Mouse (Mus musculus): Measurements from ENCODE around the gene Col24a1. TPM values are rescaled to one million over a fixed set of nuclear protein-coding genes. Genes with fewer than 3 reads are reported as not detected.

The Col24a1 gene
- polyA plus RNA-seq, 1 experiment from 2014 or later = 2.0 TPM

DNA sequence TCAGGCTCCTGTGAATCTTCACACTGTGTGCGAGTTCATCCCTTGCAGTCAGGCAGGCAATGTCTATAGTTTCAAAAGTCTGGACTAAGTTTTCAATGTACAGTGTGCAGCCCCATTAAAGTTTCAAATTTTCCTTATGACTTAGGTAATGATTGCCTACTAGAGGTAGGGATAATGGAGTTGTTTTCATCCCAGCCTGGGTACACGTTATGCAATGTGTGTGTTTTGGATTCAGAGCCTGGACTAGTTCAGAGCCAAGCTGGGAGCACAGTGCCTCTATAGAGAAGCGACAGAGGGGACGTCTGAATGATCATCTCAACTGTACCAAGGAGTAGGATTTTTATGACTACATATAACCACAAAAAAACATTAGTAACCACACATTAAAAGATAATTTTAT, 267.8 kb downstream of the Col24a1 start:
- peaks cover 7% of the 10 kb centered on the region for H3K4me1 ChIP-seq (replicated peaks)
- H3K36me3 ChIP-seq = no peaks in the 10 kb centered on the region
- no peak overlapping the region for H3K9ac ChIP-seq (replicated peaks)
- H3K9me3 ChIP-seq = peaks cover 16% of the 10 kb centered on the region
- no peaks in the 10 kb centered on the region for H3K27me3 ChIP-seq
- ATAC-seq (ENCODE audit: insufficient number of reproducible peaks, insufficient read depth, low FRiP score, low TSS enrichment, low read depth) = no peak
- no peak overlapping the region for H3K27ac ChIP-seq
- no peak overlapping the region for H3K4me2 ChIP-seq
- 82% methylated on average over 4 of the region's 4 CpGs for WGBS
- H3K4me3 ChIP-seq (replicated peaks) = no peak overlapping the region

DNA sequence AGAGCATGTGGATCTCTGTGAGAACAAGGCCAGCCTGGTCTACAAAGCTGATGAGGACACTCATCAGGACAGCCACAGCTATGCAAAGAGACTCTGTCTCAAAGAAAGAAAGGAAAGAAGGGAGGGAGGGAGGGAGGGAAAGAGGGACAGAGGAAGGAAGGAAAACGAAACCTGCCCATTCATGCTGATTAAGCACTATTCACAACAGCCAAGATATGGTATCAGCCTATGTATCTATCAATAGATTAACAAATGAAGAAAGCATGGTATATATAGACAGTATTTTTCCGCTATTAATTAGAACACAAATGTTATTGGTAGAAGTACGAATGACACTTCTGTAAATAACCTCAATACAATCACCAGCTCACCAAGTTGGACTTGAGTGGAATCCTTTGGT, 282.2 kb downstream of the Col24a1 start:
- peaks cover 17% of the 10 kb centered on the region for H3K36me3 ChIP-seq
- H3K27me3 ChIP-seq = no peaks in the 10 kb centered on the region
- no peak overlapping the region for H3K27ac ChIP-seq
- 77% methylated on average over 3 of the region's 3 CpGs for WGBS
- no peaks in the 10 kb centered on the region for H3K9me3 ChIP-seq
- peaks cover 11% of the 10 kb centered on the region for H3K4me1 ChIP-seq (replicated peaks)
- no peak for ATAC-seq (ENCODE audit: insufficient number of reproducible peaks, insufficient read depth, low FRiP score, low TSS enrichment, low read depth)
- H3K4me3 ChIP-seq (replicated peaks) = no peak overlapping the region
- H3K9ac ChIP-seq (replicated peaks) = no peak overlapping the region
- no peak overlapping the region for H3K4me2 ChIP-seq

DNA sequence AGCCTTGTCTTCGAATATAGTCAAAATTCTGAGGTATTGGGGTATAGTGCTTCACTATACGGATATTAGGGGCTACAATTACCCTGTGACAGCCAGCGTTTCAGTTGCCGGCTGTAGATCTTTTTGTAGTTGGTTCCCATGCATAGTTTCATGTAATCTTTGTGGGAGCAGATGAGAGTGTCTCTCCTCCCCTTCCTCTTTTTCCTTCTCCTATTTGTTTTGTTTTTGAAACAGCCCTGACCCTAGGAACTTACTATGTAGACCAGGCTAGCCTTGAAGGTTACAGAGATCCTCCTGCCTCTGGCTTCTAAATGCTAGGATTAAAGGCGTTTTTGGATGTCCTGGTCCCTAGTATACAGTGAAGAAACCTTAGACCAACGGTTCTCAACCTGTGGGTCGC, 283.1 kb downstream of the Col24a1 start:
- peaks cover 23% of the 10 kb centered on the region for H3K36me3 ChIP-seq
- ATAC-seq (ENCODE audit: insufficient number of reproducible peaks, insufficient read depth, low FRiP score, low TSS enrichment, low read depth) = peak; percentile 11; the same call in 1 of the 2 replicates
- H3K27ac ChIP-seq = no peak overlapping the region
- peaks cover 11% of the 10 kb centered on the region for H3K4me1 ChIP-seq (replicated peaks)
- H3K4me2 ChIP-seq = peak overlapping the region; percentile 90
- H3K4me3 ChIP-seq (replicated peaks) = 0 out of 2 replicates have a peak overlapping the region, but pooled peaks have one; percentile 83
- H3K27me3 ChIP-seq = no peaks in the 10 kb centered on the region
- no peak overlapping the region for H3K9ac ChIP-seq (replicated peaks)
- no peaks in the 10 kb centered on the region for H3K9me3 ChIP-seq
- WGBS = 80% methylated on average over 7 of the region's 7 CpGs

- WGBS = 6% methylated on average over 37 of the region's 37 CpGs
- H3K9me3 ChIP-seq = no peaks in the 10 kb centered on the region
- peak within 1 kb of the TSS; percentile 77 for H3K9ac ChIP-seq (replicated peaks)
- H3K4me1 ChIP-seq (replicated peaks) = peaks cover 11% of the 10 kb centered on the region
- H3K36me3 ChIP-seq = peaks cover 29% of the 10 kb centered on the region
- ATAC-seq (ENCODE audit: insufficient number of reproducible peaks, insufficient read depth, low FRiP score, low TSS enrichment, low read depth) = peak; percentile 84
- H3K4me2 ChIP-seq = peak within 1 kb of the TSS; percentile 90
- no peaks in the 10 kb centered on the region for H3K27me3 ChIP-seq
- H3K4me3 ChIP-seq (replicated peaks) = peak within 1 kb of the TSS; percentile 83
- H3K27ac ChIP-seq = 0 out of 2 replicates have a peak within 1 kb of the TSS, but pooled peaks have one; percentile 50
Measured at GRCm38 (mm10) chr3:145575743-145576481, 283.6 kb downstream of the Col24a1 start, which contains the start of gene Znhit6. Gene Znhit6, plus strand, starts transcription at chr3:145576205.

DNA sequence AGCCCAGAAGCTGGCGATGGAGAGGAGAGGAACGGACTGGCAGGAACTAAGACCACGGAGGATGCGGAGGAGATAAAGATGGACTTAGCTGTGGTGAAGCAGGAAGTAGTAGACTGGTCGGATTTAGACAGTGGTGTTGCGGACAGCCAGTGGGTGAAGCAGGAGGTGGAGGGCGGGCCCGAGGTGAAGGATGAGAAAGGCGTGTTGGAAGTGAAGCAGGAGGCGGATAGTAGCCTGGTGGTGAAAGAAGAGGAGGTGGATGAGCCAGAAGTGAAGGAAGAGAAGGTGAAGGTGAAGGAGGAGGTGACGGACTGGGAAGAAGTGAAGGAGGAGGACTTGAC, 284.2 kb downstream of the Col24a1 start:
- Histone ChIP-seq H3K9me3 (no peaks in the 10 kb centered on the region), H3K27ac (0 out of 2 replicates have a peak overlapping the region, but pooled peaks have one; percentile 50), H3K36me3 (peaks cover 34% of the 10 kb centered on the region), H3K4me2 (peak overlapping the region; percentile 90), H3K9ac (replicated peaks) (peak overlapping the region; percentile 77), H3K4me1 (replicated peaks) (peaks cover 11% of the 10 kb centered on the region), H3K4me3 (replicated peaks) (peak overlapping the region; percentile 83), H3K27me3 (no peaks in the 10 kb centered on the region)
- ATAC-seq (ENCODE audit: insufficient number of reproducible peaks, insufficient read depth, low FRiP score, low TSS enrichment, low read depth) = peak; percentile 45
- under 1% methylated on average over 11 of the region's 11 CpGs for WGBS

DNA sequence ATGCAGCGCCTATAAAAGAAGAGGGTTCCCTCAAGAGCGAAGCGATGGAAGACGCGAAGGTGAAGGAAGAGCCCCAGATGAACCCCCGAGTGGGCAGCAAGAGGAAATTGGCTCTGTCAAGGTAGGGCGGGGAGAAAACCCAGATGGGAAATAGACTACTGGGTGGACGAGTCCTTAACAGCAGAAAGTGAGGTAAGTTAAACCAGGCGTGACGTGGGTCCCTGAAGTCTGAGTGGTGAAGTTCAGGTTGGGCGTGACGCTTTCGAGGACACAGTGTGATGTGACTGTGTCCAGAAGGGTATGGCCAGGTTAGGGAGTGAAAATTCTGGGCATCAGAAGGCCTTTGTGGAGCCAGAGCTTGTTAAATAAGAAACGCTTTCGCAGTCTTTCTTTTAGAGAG, 284.6 kb downstream of the Col24a1 start:
- H3K36me3 ChIP-seq = peaks cover 34% of the 10 kb centered on the region
- H3K9me3 ChIP-seq = no peaks in the 10 kb centered on the region
- peak overlapping the region; percentile 77 for H3K9ac ChIP-seq (replicated peaks)
- H3K4me3 ChIP-seq (replicated peaks) = peak overlapping the region; percentile 83
- peaks cover 11% of the 10 kb centered on the region for H3K4me1 ChIP-seq (replicated peaks)
- 31% methylated on average over 15 of the region's 15 CpGs for WGBS
- H3K4me2 ChIP-seq = peak overlapping the region; percentile 90
- H3K27ac ChIP-seq = no peak overlapping the region
- ATAC-seq (ENCODE audit: insufficient number of reproducible peaks, insufficient read depth, low FRiP score, low TSS enrichment, low read depth) = no peak
- no peaks in the 10 kb centered on the region for H3K27me3 ChIP-seq

DNA sequence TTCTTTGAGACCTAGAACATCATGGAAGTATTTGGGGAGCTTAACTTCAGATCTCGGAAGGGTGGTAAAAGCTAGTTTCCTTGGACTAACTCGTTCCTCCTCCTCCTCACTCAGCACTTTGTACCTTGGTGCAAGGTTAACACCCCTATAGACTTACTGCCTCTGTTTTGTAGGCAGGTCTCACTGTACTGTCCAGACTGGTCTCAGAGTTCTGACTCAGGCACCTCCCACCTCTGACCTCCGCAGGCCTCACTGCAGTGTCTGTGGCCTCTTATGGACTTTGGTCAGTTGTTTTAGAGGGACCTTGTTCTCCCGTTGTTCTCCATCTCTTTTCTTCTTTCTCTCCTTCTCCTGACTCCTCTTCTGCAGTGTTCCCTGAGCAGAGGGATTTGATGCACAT, 290.8 kb downstream of the Col24a1 start:
- no peaks in the 10 kb centered on the region for H3K9me3 ChIP-seq
- peaks cover 78% of the 10 kb centered on the region for H3K36me3 ChIP-seq
- no peak overlapping the region for H3K27ac ChIP-seq
- H3K4me2 ChIP-seq = no peak overlapping the region
- no peak overlapping the region for H3K4me3 ChIP-seq (replicated peaks)
- WGBS = 88% methylated on average over 4 of the region's 4 CpGs
- H3K27me3 ChIP-seq = no peaks in the 10 kb centered on the region
- no peak overlapping the region for H3K9ac ChIP-seq (replicated peaks)
- H3K4me1 ChIP-seq (replicated peaks) = no peaks in the 10 kb centered on the region
- ATAC-seq (ENCODE audit: insufficient number of reproducible peaks, insufficient read depth, low FRiP score, low TSS enrichment, low read depth) = no peak

GRCm38 (mm10) chr3:145583522-145584200, 291.4 kb downstream of the Col24a1 start:
- H3K9me3 ChIP-seq = no peaks in the 10 kb centered on the region
- no peak overlapping the region for H3K4me2 ChIP-seq
- H3K9ac ChIP-seq (replicated peaks) = no peak overlapping the region
- no peaks in the 10 kb centered on the region for H3K27me3 ChIP-seq
- H3K27ac ChIP-seq = no peak overlapping the region
- 72% methylated on average over 3 of the region's 3 CpGs for WGBS
- peaks cover 72% of the 10 kb centered on the region for H3K36me3 ChIP-seq
- no peak overlapping the region for H3K4me3 ChIP-seq (replicated peaks)
- no peak for ATAC-seq (ENCODE audit: insufficient number of reproducible peaks, insufficient read depth, low FRiP score, low TSS enrichment, low read depth)
- H3K4me1 ChIP-seq (replicated peaks) = no peaks in the 10 kb centered on the region

DNA sequence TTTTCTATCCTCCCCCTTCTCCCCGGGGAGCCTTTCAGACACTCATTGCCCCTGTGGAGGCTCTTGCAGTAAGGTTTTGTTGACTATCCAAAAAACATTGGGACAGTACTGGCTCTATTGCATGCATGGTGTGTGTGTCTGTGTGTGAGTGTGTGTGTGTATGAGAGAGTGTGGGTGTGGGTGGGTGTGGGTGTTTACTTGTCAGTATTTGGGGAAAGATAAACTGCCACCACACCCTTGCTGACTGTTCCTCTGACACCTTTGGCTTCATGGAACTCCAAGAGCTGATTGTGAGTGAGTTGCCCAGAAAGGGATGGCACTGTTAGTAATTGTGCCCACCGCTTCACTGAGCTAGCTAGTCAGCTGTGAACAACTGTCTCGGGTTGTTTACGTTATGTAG, 298.3 kb downstream of the Col24a1 start:
- Histone ChIP-seq H3K27ac (no peak overlapping the region), H3K4me3 (replicated peaks) (no peak overlapping the region), H3K27me3 (no peaks in the 10 kb centered on the region), H3K9ac (replicated peaks) (no peak overlapping the region), H3K9me3 (no peaks in the 10 kb centered on the region), H3K4me2 (no peak overlapping the region), H3K36me3 (peaks cover 79% of the 10 kb centered on the region), H3K4me1 (replicated peaks) (no peaks in the 10 kb centered on the region)
- 95% methylated on average over 4 of the region's 4 CpGs for WGBS
- ATAC-seq (ENCODE audit: insufficient number of reproducible peaks, insufficient read depth, low FRiP score, low TSS enrichment, low read depth) = no peak

GRCm38 (mm10) chr3:145591841-145592542, 299.7 kb downstream of the Col24a1 start:
- H3K4me3 ChIP-seq (replicated peaks) = no peak overlapping the region
- no peak for ATAC-seq (ENCODE audit: insufficient number of reproducible peaks, insufficient read depth, low FRiP score, low TSS enrichment, low read depth)
- H3K27me3 ChIP-seq = no peaks in the 10 kb centered on the region
- H3K9me3 ChIP-seq = no peaks in the 10 kb centered on the region
- H3K4me1 ChIP-seq (replicated peaks) = no peaks in the 10 kb centered on the region
- 95% methylated on average over 6 of the region's 6 CpGs for WGBS
- H3K36me3 ChIP-seq = peaks cover 72% of the 10 kb centered on the region
- H3K4me2 ChIP-seq = no peak overlapping the region
- H3K9ac ChIP-seq (replicated peaks) = no peak overlapping the region
- no peak overlapping the region for H3K27ac ChIP-seq

DNA sequence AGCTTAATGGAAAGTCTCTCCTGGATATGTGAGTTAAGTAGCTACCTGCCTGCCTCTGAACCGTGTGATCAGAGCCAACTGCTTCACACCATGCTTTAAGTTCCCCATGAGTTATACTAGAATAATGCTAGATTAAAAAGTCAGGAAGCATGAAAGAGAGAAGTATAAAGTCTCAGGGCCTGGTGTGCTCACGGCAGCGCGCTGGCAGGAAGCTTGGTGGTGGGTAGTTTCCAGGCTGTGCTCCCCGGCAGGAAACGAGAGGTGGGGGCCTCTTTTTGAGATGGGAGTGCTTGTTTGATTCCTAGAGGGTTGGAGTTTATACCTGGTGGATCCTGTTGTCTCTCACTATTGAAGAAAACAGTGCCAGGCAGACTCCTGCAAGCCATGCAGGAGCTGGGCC, 303.1 kb downstream of the Col24a1 start:
- ATAC-seq (ENCODE audit: insufficient number of reproducible peaks, insufficient read depth, low FRiP score, low TSS enrichment, low read depth) = no peak
- H3K9ac ChIP-seq (replicated peaks) = no peak overlapping the region
- no peak overlapping the region for H3K4me3 ChIP-seq (replicated peaks)
- 94% methylated on average over 6 of the region's 6 CpGs for WGBS
- peaks cover 85% of the 10 kb centered on the region for H3K36me3 ChIP-seq
- H3K4me2 ChIP-seq = no peak overlapping the region
- H3K27ac ChIP-seq = no peak overlapping the region
- H3K9me3 ChIP-seq = no peaks in the 10 kb centered on the region
- no peaks in the 10 kb centered on the region for H3K4me1 ChIP-seq (replicated peaks)
- no peaks in the 10 kb centered on the region for H3K27me3 ChIP-seq
